Mouse (Mus musculus) embryonic fibroblast, embryonic 13.5 days (primary cell): ENCODE data around the gene Gm45618. TPM values are rescaled to one million over a fixed set of nuclear protein-coding genes. Genes with fewer than 3 reads are reported as not detected.
A peak's percentile ranks its signal among the peaks of the same experiment; 100 is the strongest.

Experiments used
- H3K27ac ChIP-seq: 2 replicates; pipeline ENCODE4 v1.5.1; 2012; ENCODE audit warnings: low read length, control low read depth, inconsistent platforms; ENCODE audit not compliant: insufficient read depth
- H3K4me1 ChIP-seq: 2 replicates; pipeline ENCODE4 v1.6.1; 2011; ENCODE audit warnings: low read length; ENCODE audit not compliant: control insufficient read depth, insufficient read depth
- H3K4me3 ChIP-seq: 2 replicates; pipeline ENCODE4 v1.5.1; 2011; ENCODE audit warnings: mild to moderate bottlenecking, control low read depth, low read length; ENCODE audit not compliant: insufficient read depth
- CTCF ChIP-seq: IDR thresholded peaks from 2 replicates; pipeline ENCODE4 v1.5.1; 2011; ENCODE audit warnings: mild to moderate bottlenecking, control low read depth, low read length, moderate library complexity, borderline replicate concordance; ENCODE audit not compliant: insufficient read depth
- POLR2A ChIP-seq: IDR thresholded peaks from 2 replicates; pipeline ENCODE4 v1.6.1; 2011; ENCODE audit warnings: low read depth, mild to moderate bottlenecking, control low read depth, low read length, moderate library complexity
- polyA plus RNA-seq: library from polyadenylated mRNA; stranded (reverse); fragments of >200 nt; gene quantifications from 2 replicates; pipeline ENCODE4 v1.2.4, GENCODE M21; 2011; ENCODE audit warnings: low read depth; ENCODE audit not compliant: missing spikeins, insufficient read length

Gene Gm45618
- polyA plus RNA-seq, 1 experiment = not detected

DNA sequence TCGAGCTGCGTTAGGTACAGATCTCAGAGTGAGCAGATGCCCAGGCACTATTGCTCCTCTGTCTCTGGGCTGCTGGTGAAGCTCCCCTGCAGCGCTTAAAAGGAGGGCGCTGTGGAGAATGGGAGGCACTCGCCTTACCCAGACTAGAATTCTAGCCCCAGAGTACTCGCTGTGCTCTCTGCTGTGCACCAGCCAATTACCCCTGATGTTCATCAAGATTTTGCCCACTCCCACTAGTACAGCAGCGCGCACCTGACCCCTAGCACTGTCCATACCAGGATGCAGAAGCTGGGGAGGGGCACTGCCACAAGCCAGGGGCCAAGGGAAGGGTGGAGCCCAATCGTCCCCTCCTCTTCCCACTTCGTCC is 49.3 kb downstream of the Gm45618 start:
- H3K4me3 ChIP-seq = no peak overlapping the region

GRCm38 (mm10) chr7:142070458-142071211 is 49.9 kb downstream of the Gm45618 start:
- TF ChIP-seq CTCF (peak; percentile 96), POLR2A (no peak)
- Histone ChIP-seq H3K27ac (no peak overlapping the region), H3K4me1 (no peaks in the 10 kb centered on the region), H3K4me3 (no peak overlapping the region)

More for the DNA sequence above, 49.3 kb downstream of the Gm45618 start:
- no peaks in the 10 kb centered on the region for H3K4me1 ChIP-seq
- no peak for TF ChIP-seq CTCF
- no peak for TF ChIP-seq POLR2A
- no peak overlapping the region for H3K27ac ChIP-seq

Other genes with a start within 250 kb of the Gm45618 start
- gene Tollip, start 202.2 kb downstream of the Gm45618 start, polyA plus RNA-seq = 40.3 and 43.8 TPM in 2 replicates
- not detected in 2 replicates for gene Brsk2, start 171.0 kb downstream of the Gm45618 start, polyA plus RNA-seq
- 15.2 and 15.9 TPM in 2 replicates for gene Mob2, start 59.7 kb downstream of the Gm45618 start, polyA plus RNA-seq
- 5.1 and 5.4 TPM in 2 replicates for gene Dusp8, start 24.9 kb downstream of the Gm45618 start, polyA plus RNA-seq
- gene Gm39115, start 15.3 kb upstream of the Gm45618 start, polyA plus RNA-seq = not detected in 2 replicates
- gene Gm45337, start 23.9 kb upstream of the Gm45618 start, polyA plus RNA-seq = not detected in 2 replicates
- not detected in 2 replicates for gene Gm29735, start 36.4 kb upstream of the Gm45618 start, polyA plus RNA-seq
- gene Gm4553, start 45.0 kb upstream of the Gm45618 start, polyA plus RNA-seq = not detected in 2 replicates
- gene Krtap5-2, start 55.3 kb upstream of the Gm45618 start, polyA plus RNA-seq = not detected in 2 replicates
- not detected in 2 replicates for gene Gm10153, start 69.7 kb upstream of the Gm45618 start, polyA plus RNA-seq
- not detected in 2 replicates for gene Krtap5-3, start 80.6 kb upstream of the Gm45618 start, polyA plus RNA-seq
- not detected in 2 replicates for gene Gm7579, start 91.1 kb upstream of the Gm45618 start, polyA plus RNA-seq
- gene Krtap5-5, start 109.2 kb upstream of the Gm45618 start, polyA plus RNA-seq = not detected in 2 replicates
- not detected in 2 replicates for gene Gm40460, start 120.3 kb upstream of the Gm45618 start, polyA plus RNA-seq
- gene Gm2431, start 137.6 kb upstream of the Gm45618 start, polyA plus RNA-seq = not detected in 2 replicates
- not detected in 2 replicates for gene Gm4559, start 153.6 kb upstream of the Gm45618 start, polyA plus RNA-seq
- gene Krtap5-1, start 176.4 kb upstream of the Gm45618 start, polyA plus RNA-seq = not detected in 2 replicates
- gene Krtap5-4, start 182.8 kb upstream of the Gm45618 start, polyA plus RNA-seq = not detected in 2 replicates